Mouse (Mus musculus) MEL (cell line): ENCODE results near the gene Dnaja4.

Experiments
- CTCF ChIP-seq, 3 experiments: IDR thresholded peaks in 2 of 3; conservative IDR thresholded peaks in 1 of 3; 2 replicates each; pipeline ENCODE4 v1.5.1; 2011 to 2012; ENCODE audit warnings: low read length in 3 of 3, low read depth in 2 of 3, mild to moderate bottlenecking in 2 of 3, improper control_type of control experiment in 1 of 3, inconsistent platforms in 1 of 3, mixed read lengths in 1 of 3, moderate library complexity in 1 of 3; ENCODE audit not compliant: control insufficient read depth in 1 of 3, insufficient read depth in 1 of 3, poor library complexity in 1 of 3, severe bottlenecking in 1 of 3
- ELF1 ChIP-seq: IDR thresholded peaks from 2 replicates; pipeline ENCODE4 v1.6.1; 2014; ENCODE audit warnings: low read depth, mild to moderate bottlenecking, inconsistent platforms, low read length, improper control_type of control experiment, moderate library complexity
- GATA1 ChIP-seq: IDR thresholded peaks from 2 replicates; pipeline ENCODE4 v1.6.1; 2011; ENCODE audit warnings: low read depth, low read length, improper control_type of control experiment
- JUND ChIP-seq: IDR thresholded peaks from 2 replicates; pipeline ENCODE4 v1.6.1; 2011; ENCODE audit warnings: low read depth, mild to moderate bottlenecking, improper control_type of control experiment, low read length
- MAX ChIP-seq: IDR thresholded peaks from 2 replicates; pipeline ENCODE4 v1.6.1; 2011; ENCODE audit warnings: low read length, improper control_type of control experiment
- POLR2A ChIP-seq, 2 experiments: IDR thresholded peaks; 2 replicates each; pipeline ENCODE4 v1.6.1; 2011 to 2012; ENCODE audit warnings: low read length in 2 of 2, mild to moderate bottlenecking in 2 of 2, control low read depth in 1 of 2, improper control_type of control experiment in 1 of 2, low read depth in 1 of 2, moderate library complexity in 1 of 2; ENCODE audit not compliant: control insufficient read depth in 1 of 2, insufficient read depth in 1 of 2, poor library complexity in 1 of 2
- RCOR1 ChIP-seq: IDR thresholded peaks from 2 replicates; pipeline ENCODE4 v1.6.1; 2012; ENCODE audit warnings: low read depth, mild to moderate bottlenecking, inconsistent platforms, low read length, improper control_type of control experiment
- USF1 ChIP-seq: IDR thresholded peaks from 2 replicates; pipeline ENCODE4 v1.6.1; 2014; ENCODE audit warnings: low read depth, mild to moderate bottlenecking, inconsistent platforms, low read length, improper control_type of control experiment, moderate library complexity

GRCm38 (mm10) chr9:54752944-54753295 is 54.2 kb downstream of the Dnaja4 start:
- TF ChIP-seq GATA1 (no peak), USF1 (no peak), POLR2A (IDR thresholded peaks at IDR 0.05; ENCODE audit: control insufficient read depth in 1 of 2, insufficient read depth in 1 of 2, low read depth in 1 of 2, low read length in 2 of 2, poor library complexity in 1 of 2) (no peak), CTCF (IDR thresholded peaks at IDR 0.05 in 2 of 3, conservative IDR thresholded peaks at IDR 0.05 in 1 of 3; ENCODE audit: control insufficient read depth in 1 of 3, insufficient read depth in 1 of 3, low read depth in 2 of 3, low read length in 3 of 3, poor library complexity in 1 of 3, severe bottlenecking in 1 of 3) (no peak), JUND (no peak), MAX (no peak), ELF1 (no peak), RCOR1 (no peak)
